Mouse (Mus musculus) bone marrow macrophage, adult 2 months (primary cell): ENCODE data around the gene Xrcc6.

Experiments used
- CTCF ChIP-seq: IDR thresholded peaks from 2 replicates; pipeline ENCODE4 v1.5.1; 2012; ENCODE audit warnings: low read depth, mild to moderate bottlenecking, low read length, moderate library complexity
- POLR2A ChIP-seq: IDR thresholded peaks from 2 replicates; pipeline ENCODE4 v1.6.1; 2012; ENCODE audit warnings: mild to moderate bottlenecking, low read depth, low read length, borderline replicate concordance

- no peak for TF ChIP-seq CTCF
- TF ChIP-seq POLR2A, result no peak
Observed at GRCm38 (mm10) chr15:81939157-81939715, 48.4 kb upstream of the Xrcc6 start.
